Mouse (Mus musculus): Measurements from ENCODE around the gene Med25. TPM values are rescaled to one million over a fixed set of nuclear protein-coding genes. Genes with fewer than 3 reads are reported as not detected.

Gene Med25
- polyA plus RNA-seq, 1 experiment from 2014 or later = 60.0 TPM

GRCm38 (mm10) chr7:44857042-44857552 is 35.4 kb downstream of the Med25 start, which contains the start of gene Pnkp:
Pnkp (plus strand) TSS chr7:44857139.
- H3K9ac ChIP-seq (ENCODE audit: low read depth, low read length) = peak within 1 kb of the TSS; percentile 76
- H3K4me1 ChIP-seq (replicated peaks; ENCODE audit: control insufficient read depth, insufficient read depth, low read length) = peaks cover 4% of the 10 kb centered on the region
- H3K4me2 ChIP-seq (replicated peaks; ENCODE audit: low read depth) = peak within 1 kb of the TSS; percentile 98
- peak within 1 kb of the TSS; percentile 84 for H3K27ac ChIP-seq (ENCODE audit: low read depth, low read length)
- WGBS = under 1% methylated on average over 32 of the region's 32 CpGs
- H3K4me3 ChIP-seq (ENCODE audit: low read depth, low read length) = peak within 1 kb of the TSS; percentile 77
- H3K27me3 ChIP-seq (replicated peaks; ENCODE audit: control insufficient read depth, insufficient read depth, low read length) = no peaks in the 10 kb centered on the region
- 0 out of 2 replicates have a peak, but pooled peaks have one; percentile 6 for TF ChIP-seq CTCF (IDR thresholded peaks at IDR 0.05; ENCODE audit: low read depth)
- ATAC-seq = peak; percentile 18
- H3K9me3 ChIP-seq (ENCODE audit: control insufficient read depth) = no peaks in the 10 kb centered on the region
- H3K36me3 ChIP-seq (ENCODE audit: control insufficient read depth, insufficient read depth) = peaks cover 21% of the 10 kb centered on the region

DNA sequence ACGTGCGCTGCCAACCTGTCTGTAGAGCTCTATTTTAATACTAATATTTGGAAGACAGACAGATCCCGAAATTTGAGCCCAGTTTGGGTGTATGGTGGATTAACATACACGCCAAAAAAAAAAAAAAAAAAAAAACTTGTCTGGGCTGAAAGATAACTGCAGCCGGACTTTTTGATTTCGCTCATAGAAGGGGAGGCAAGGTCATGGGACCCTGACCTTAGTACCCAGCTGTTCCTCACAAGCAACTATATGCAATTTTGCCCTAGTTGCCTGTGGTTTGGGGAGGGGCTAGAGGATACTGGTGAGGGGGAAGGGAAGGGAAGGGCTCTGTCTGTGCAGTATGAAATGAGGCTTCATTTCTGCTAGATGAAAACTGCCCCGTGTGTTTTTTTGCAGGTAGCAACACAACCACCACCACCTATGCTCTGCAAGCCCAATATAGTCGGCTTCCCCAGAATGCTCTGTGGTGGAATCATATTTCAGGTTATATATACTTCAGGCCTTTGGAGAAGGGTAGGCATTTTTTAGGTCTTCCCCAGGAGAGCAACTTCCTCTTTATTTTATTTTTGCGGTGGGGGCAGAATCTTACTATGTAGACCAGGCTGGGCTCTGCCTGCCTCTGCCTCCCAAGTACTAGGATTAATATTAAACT is 36.1 kb downstream of the Med25 start:
- WGBS = 58% methylated on average over 9 of the region's 9 CpGs
- Histone ChIP-seq H3K4me2 (replicated peaks; ENCODE audit: low read depth) (peak overlapping the region; percentile 98), H3K36me3 (ENCODE audit: control insufficient read depth, insufficient read depth) (peaks cover 14% of the 10 kb centered on the region), H3K27ac (ENCODE audit: low read depth, low read length) (0 out of 2 replicates have a peak overlapping the region, but pooled peaks have one; percentile 84), H3K9me3 (ENCODE audit: control insufficient read depth) (no peaks in the 10 kb centered on the region), H3K4me1 (replicated peaks; ENCODE audit: control insufficient read depth, insufficient read depth, low read length) (peaks cover 4% of the 10 kb centered on the region), H3K4me3 (ENCODE audit: low read depth, low read length) (peak overlapping the region; percentile 77), H3K27me3 (replicated peaks; ENCODE audit: control insufficient read depth, insufficient read depth, low read length) (no peaks in the 10 kb centered on the region), H3K9ac (ENCODE audit: low read depth, low read length) (no peak overlapping the region)
- TF ChIP-seq CTCF (IDR thresholded peaks at IDR 0.05; ENCODE audit: low read depth) = no peak
- ATAC-seq = no peak

GRCm38 (mm10) chr7:44855036-44855435 is 37.5 kb downstream of the Med25 start:
- Histone ChIP-seq H3K4me3 (ENCODE audit: low read depth, low read length) (peak overlapping the region; percentile 60), H3K4me1 (replicated peaks; ENCODE audit: control insufficient read depth, insufficient read depth, low read length) (peaks cover 7% of the 10 kb centered on the region), H3K9ac (ENCODE audit: low read depth, low read length) (peak overlapping the region; percentile 71; the same call in 1 of the 2 replicates), H3K27me3 (replicated peaks; ENCODE audit: control insufficient read depth, insufficient read depth, low read length) (no peaks in the 10 kb centered on the region), H3K9me3 (ENCODE audit: control insufficient read depth) (no peaks in the 10 kb centered on the region), H3K4me2 (replicated peaks; ENCODE audit: low read depth) (peak overlapping the region; percentile 98), H3K27ac (ENCODE audit: low read depth, low read length) (peak overlapping the region; percentile 99), H3K36me3 (ENCODE audit: control insufficient read depth, insufficient read depth) (peaks cover 11% of the 10 kb centered on the region; the same call in 1 of the 2 replicates)
- no peak for TF ChIP-seq CTCF (IDR thresholded peaks at IDR 0.05; ENCODE audit: low read depth)
- WGBS = 36% methylated on average over 10 of the region's 10 CpGs
- ATAC-seq = peak; percentile 0; the same call in 1 of the 2 replicates

GRCm38 (mm10) chr7:44854356-44855031 is 38.0 kb downstream of the Med25 start:
- peaks cover 8% of the 10 kb centered on the region; the same call in 1 of the 2 replicates for H3K36me3 ChIP-seq (ENCODE audit: control insufficient read depth, insufficient read depth)
- WGBS = 2% methylated on average over 45 of the region's 45 CpGs
- peak overlapping the region; percentile 98 for H3K4me2 ChIP-seq (replicated peaks; ENCODE audit: low read depth)
- TF ChIP-seq CTCF (IDR thresholded peaks at IDR 0.05; ENCODE audit: low read depth) = no peak; the same call in 1 of the 2 replicates
- H3K9ac ChIP-seq (ENCODE audit: low read depth, low read length) = peak overlapping the region; percentile 71
- H3K4me1 ChIP-seq (replicated peaks; ENCODE audit: control insufficient read depth, insufficient read depth, low read length) = peaks cover 7% of the 10 kb centered on the region
- no peaks in the 10 kb centered on the region for H3K9me3 ChIP-seq (ENCODE audit: control insufficient read depth)
- no peaks in the 10 kb centered on the region for H3K27me3 ChIP-seq (replicated peaks; ENCODE audit: control insufficient read depth, insufficient read depth, low read length)
- H3K4me3 ChIP-seq (ENCODE audit: low read depth, low read length) = peak overlapping the region; percentile 60
- H3K27ac ChIP-seq (ENCODE audit: low read depth, low read length) = peak overlapping the region; percentile 99
- peak; percentile 84 for ATAC-seq

DNA sequence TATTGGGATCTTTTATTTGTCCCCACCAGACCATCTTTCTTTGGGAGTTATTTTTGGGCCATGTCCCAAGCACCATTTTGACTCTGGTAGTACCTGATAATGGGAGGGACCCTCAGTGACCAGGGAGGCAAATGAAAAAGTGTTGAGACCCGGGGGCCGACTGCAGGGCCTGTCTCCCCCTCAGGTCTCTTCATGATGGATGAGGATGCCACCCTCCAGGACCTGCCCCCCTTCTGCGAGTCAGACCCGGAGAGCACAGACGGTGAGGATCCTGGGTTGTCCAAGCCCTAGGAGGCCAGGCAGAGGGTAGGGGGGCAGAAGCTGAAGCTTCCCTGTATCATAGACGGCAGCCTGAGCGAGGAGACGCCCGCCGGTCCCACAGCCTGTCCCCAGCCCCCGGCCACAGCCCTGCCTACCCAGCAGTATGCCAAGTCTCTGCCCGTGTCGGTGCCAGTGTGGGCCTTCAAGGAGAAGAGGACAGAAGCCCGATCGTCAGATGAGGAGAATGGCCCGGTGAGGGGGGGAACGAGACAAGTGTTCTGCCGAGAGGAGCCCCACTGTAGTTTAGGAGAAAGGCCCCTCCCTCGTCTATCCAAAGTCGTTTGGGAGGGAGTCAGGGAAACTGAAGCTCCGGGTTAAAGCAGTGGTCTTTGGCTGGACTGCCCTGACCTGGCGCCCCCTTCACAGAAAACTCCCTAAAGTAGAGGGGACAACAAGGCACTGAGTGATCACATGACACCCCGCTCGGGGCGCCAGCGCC is 38.7 kb downstream of the Med25 start:
- Histone ChIP-seq H3K4me1 (replicated peaks; ENCODE audit: control insufficient read depth, insufficient read depth, low read length) (peaks cover 7% of the 10 kb centered on the region), H3K4me2 (replicated peaks; ENCODE audit: low read depth) (peak overlapping the region; percentile 98), H3K9me3 (ENCODE audit: control insufficient read depth) (no peaks in the 10 kb centered on the region), H3K9ac (ENCODE audit: low read depth, low read length) (peak overlapping the region; percentile 71), H3K27ac (ENCODE audit: low read depth, low read length) (peak overlapping the region; percentile 99), H3K27me3 (replicated peaks; ENCODE audit: control insufficient read depth, insufficient read depth, low read length) (no peaks in the 10 kb centered on the region), H3K36me3 (ENCODE audit: control insufficient read depth, insufficient read depth) (peaks cover 6% of the 10 kb centered on the region; the same call in 1 of the 2 replicates), H3K4me3 (ENCODE audit: low read depth, low read length) (peak overlapping the region; percentile 60)
- 20% methylated on average over 25 of the region's 26 CpGs for WGBS
- peak; percentile 6; the same call in 1 of the 2 replicates for TF ChIP-seq CTCF (IDR thresholded peaks at IDR 0.05; ENCODE audit: low read depth)
- ATAC-seq = no peak
